Comparison of ENCODE assay signal across 9 mouse cellular contexts in genomic region chr7:28386007-28386406, GRCm38 (mm10). TPM values are rescaled to one million over a fixed set of nuclear protein-coding genes. Genes with fewer than 3 reads are reported as not detected.
DNase-seq lines count a peak whose midpoint lies in the region; ATAC-seq and TF ChIP-seq lines count a peak whose summit lies in the region.
"Had no signal": no experiment of that assay in that cellular context is flagged by ENCODE, and none has a peak within 500 bp of the region (broad histone marks: within the 10 kb centered on the region; RNA-seq: fewer than 3 reads in every experiment).

No protein-coding gene starts in this region.

- no peak for DNase-seq in layer of hippocampus, adult 2 months (ENCODE audit: low spot score in 2 of 2)
- no peak for DNase-seq in layer of hippocampus, postnatal 14 days (ENCODE audit: low spot score in 2 of 2)
- no peak for DNase-seq in cerebellum, postnatal 14 days
- DNase-seq in urinary bladder, postnatal 36 days (ENCODE audit: low spot score in 2 of 2) = no peak
- DNase-seq in cerebellum, adult 8-10 months = no peak

- peaks cover 48% of the 10 kb centered on the region for H3K36me3 ChIP-seq in embryonic facial prominence, embryonic 12.5 days
- peaks cover 53% of the 10 kb centered on the region for H3K36me3 ChIP-seq in limb, embryonic 12.5 days

- TF ChIP-seq CTCF in layer of hippocampus, adult 2 months (conservative IDR thresholded peaks at IDR 0.05) = no peak

- H3K4me1 ChIP-seq in embryonic facial prominence, embryonic 12.5 days = peaks cover 24% of the 10 kb centered on the region
- peaks cover 27% of the 10 kb centered on the region for H3K4me1 ChIP-seq in limb, embryonic 12.5 days (replicated peaks)

- H3K27me3 ChIP-seq in embryonic facial prominence, embryonic 12.5 days = no peaks in the 10 kb centered on the region
- no peaks in the 10 kb centered on the region for H3K27me3 ChIP-seq in limb, embryonic 12.5 days
- H3K27me3 ChIP-seq: hindbrain, embryonic 15.5 days had no signal

- H3K4me2 ChIP-seq in embryonic facial prominence, embryonic 12.5 days (replicated peaks) = no peak overlapping the region
- H3K4me2 ChIP-seq in limb, embryonic 12.5 days = no peak overlapping the region
- H3K4me2 ChIP-seq: hindbrain, embryonic 15.5 days had no signal

- H3K9ac ChIP-seq in embryonic facial prominence, embryonic 12.5 days = no peak overlapping the region; the same call in 1 of the 2 replicates
- no peak overlapping the region for H3K9ac ChIP-seq in limb, embryonic 12.5 days (replicated peaks)
- H3K9ac ChIP-seq: hindbrain, embryonic 15.5 days had no signal

- no peak for ATAC-seq in embryonic facial prominence, embryonic 12.5 days (ENCODE audit: insufficient number of reproducible peaks, insufficient read depth, low FRiP score, low TSS enrichment)
- ATAC-seq in limb, embryonic 12.5 days (ENCODE audit: insufficient number of reproducible peaks, insufficient read depth, low FRiP score, low TSS enrichment, low read depth) = no peak
- peak; percentile 16 for ATAC-seq in monocyte, adult 5-6 weeks (replicated peaks; ENCODE audit: insufficient number of reproducible peaks, low FRiP score, low TSS enrichment, poor library complexity, severe bottlenecking)

- no peak overlapping the region for H3K4me3 ChIP-seq in layer of hippocampus, adult 2 months
- no peak overlapping the region for H3K4me3 ChIP-seq in embryonic facial prominence, embryonic 12.5 days
- H3K4me3 ChIP-seq in limb, embryonic 12.5 days (replicated peaks) = no peak overlapping the region
- H3K4me3 ChIP-seq: hindbrain, embryonic 15.5 days had no signal

- WGBS in embryonic facial prominence, embryonic 12.5 days = 85% methylated on average over 7 of the region's 7 CpGs
- WGBS in limb, embryonic 12.5 days = 85% methylated on average over 7 of the region's 7 CpGs

- H3K27ac ChIP-seq in layer of hippocampus, adult 2 months = peak overlapping the region; percentile 64; the same call in 1 of the 2 replicates
- peak overlapping the region; percentile 17; the same call in 1 of the 2 replicates for H3K27ac ChIP-seq in embryonic facial prominence, embryonic 12.5 days
- H3K27ac ChIP-seq in limb, embryonic 12.5 days = peak overlapping the region; percentile 54; the same call in 1 of the 2 replicates
- H3K27ac ChIP-seq: hindbrain, embryonic 15.5 days had no signal

- no peaks in the 10 kb centered on the region for H3K9me3 ChIP-seq in embryonic facial prominence, embryonic 12.5 days
- H3K9me3 ChIP-seq in limb, embryonic 12.5 days = no peaks in the 10 kb centered on the region
- H3K9me3 ChIP-seq: hindbrain, embryonic 15.5 days had no signal

RNA-seq across cellular contexts. Expression of gene Zfp36, which starts 6.0 kb away (rescaled TPM):
- 1 to 10 TPM; 2.0 to 3.2 TPM for total RNA-seq in layer of hippocampus, adult 2 months (2021)
- total RNA-seq in layer of hippocampus, postnatal 14 days (2021) = 1 to 10 TPM; 3.6 to 3.9 TPM
- 7.8 and 8.6 TPM in 2 replicates for polyA plus RNA-seq in embryonic facial prominence, embryonic 12.5 days (2016; fragmentation: Nextera tagmentation; extraction: Ambion mirVana)
- polyA plus RNA-seq in limb, embryonic 12.5 days (2016; fragmentation: Nextera tagmentation; extraction: Ambion mirVana) = 7.1 and 7.7 TPM in 2 replicates
- total RNA-seq in monocyte, adult 5-6 weeks (2017) = 140 to 403 TPM (median 154 TPM) in 3 replicates

RNA-seq across cellular contexts. Expression of gene Med29, which starts 6.5 kb away (rescaled TPM):
- total RNA-seq in layer of hippocampus, adult 2 months (2021) = 10 to 100 TPM; 17.7 to 18.7 TPM
- 10 to 100 TPM; 19.3 to 20.1 TPM for total RNA-seq in layer of hippocampus, postnatal 14 days (2021)
- polyA plus RNA-seq in embryonic facial prominence, embryonic 12.5 days (2016; fragmentation: Nextera tagmentation; extraction: Ambion mirVana) = 51.1 and 52.0 TPM in 2 replicates
- 45.4 and 51.6 TPM in 2 replicates for polyA plus RNA-seq in limb, embryonic 12.5 days (2016; fragmentation: Nextera tagmentation; extraction: Ambion mirVana)
- total RNA-seq in monocyte, adult 5-6 weeks (2017) = 6.9 to 12.3 TPM (median 12.0 TPM) in 3 replicates

RNA-seq across cellular contexts. Expression of gene Paf1, which starts 6.7 kb away (rescaled TPM):
- 10 to 100 TPM; 68.4 to 79.0 TPM for total RNA-seq in layer of hippocampus, adult 2 months (2021)
- total RNA-seq in layer of hippocampus, postnatal 14 days (2021) = 10 to 100 TPM; 73.5 to 74.2 TPM
- polyA plus RNA-seq in embryonic facial prominence, embryonic 12.5 days (2016; fragmentation: Nextera tagmentation; extraction: Ambion mirVana) = 82.2 and 85.5 TPM in 2 replicates
- 83.0 and 86.8 TPM in 2 replicates for polyA plus RNA-seq in limb, embryonic 12.5 days (2016; fragmentation: Nextera tagmentation; extraction: Ambion mirVana)
- 162 to 264 TPM (median 189 TPM) in 3 replicates for total RNA-seq in monocyte, adult 5-6 weeks (2017)

RNA-seq across cellular contexts. Expression of gene Plekhg2, which starts 13.6 kb away (rescaled TPM):
- total RNA-seq in layer of hippocampus, adult 2 months (2021) = 1 to 10 TPM; 5.9 to 6.8 TPM
- 10 to 100 TPM; 11.6 to 12.3 TPM for total RNA-seq in layer of hippocampus, postnatal 14 days (2021)
- polyA plus RNA-seq in embryonic facial prominence, embryonic 12.5 days (2016; fragmentation: Nextera tagmentation; extraction: Ambion mirVana) = 114 and 121 TPM in 2 replicates
- 96.9 and 106 TPM in 2 replicates for polyA plus RNA-seq in limb, embryonic 12.5 days (2016; fragmentation: Nextera tagmentation; extraction: Ambion mirVana)
- 8.4 to 13.1 TPM (median 12.7 TPM) in 3 replicates for total RNA-seq in monocyte, adult 5-6 weeks (2017)

RNA-seq across cellular contexts. Expression of gene Rps16, which starts 35.6 kb away (rescaled TPM):
- total RNA-seq in layer of hippocampus, adult 2 months (2021) = 100 to 1,000 TPM; 490 to 496 TPM
- total RNA-seq in layer of hippocampus, postnatal 14 days (2021) = 100 to 1,000 TPM; 464 to 499 TPM
- polyA plus RNA-seq in embryonic facial prominence, embryonic 12.5 days (2016; fragmentation: Nextera tagmentation; extraction: Ambion mirVana) = 836 and 855 TPM in 2 replicates
- polyA plus RNA-seq in limb, embryonic 12.5 days (2016; fragmentation: Nextera tagmentation; extraction: Ambion mirVana) = 915 and 927 TPM in 2 replicates
- total RNA-seq in monocyte, adult 5-6 weeks (2017) = 691 to 731 TPM (median 723 TPM) in 3 replicates

Comparison
In these comparisons a context has a peak if more than half of its experiments do, and no peak if none do; other contexts are left out.
1. RNA of gene Zfp36, which starts 6.0 kb away (total RNA-seq): 140 to 403 TPM in monocyte, adult 5-6 weeks; 3.6 to 3.9 TPM in layer of hippocampus, postnatal 14 days and 2.0 to 3.2 TPM in layer of hippocampus, adult 2 months; every median in the first group is over 10 times any median in the second.
2. Peak in every context shown above with its lines, with median percentiles within 50 percentile points of each other: H3K27ac ChIP-seq.